Mouse (Mus musculus) forebrain, embryonic 14.5 days (tissue): ENCODE results near the gene Gins2. TPM values are rescaled to one million over a fixed set of nuclear protein-coding genes. Genes with fewer than 3 reads are reported as not detected.

Source experiments
- ATAC-seq: fragments of 200-750 bp; cut with Nextera tagmentation; 2 replicates; pipeline ENCODE4 v1.8.0; 2017; ENCODE audit warnings: mild to moderate bottlenecking, moderate library complexity
- DNase-seq: peaks from one replicate; pipeline ENCODE4 v3.0.0-alpha.2; 2015; ENCODE audit warnings: low spot score
- H3K27ac ChIP-seq: fragments of 300-500 bp; sonication (generic); 2 replicates; pipeline ENCODE4 v1.5.1; 2014; ENCODE audit warnings: low read depth, mild to moderate bottlenecking, control low read depth, low read length, moderate library complexity
- H3K27me3 ChIP-seq: fragments of 300-500 bp; sonication (generic); replicated peaks from 2 replicates; pipeline ENCODE4 v1.6.1; 2014; ENCODE audit warnings: low read length, control low read depth, mixed read lengths; ENCODE audit not compliant: control insufficient read depth, insufficient read depth
- H3K36me3 ChIP-seq: fragments of 300-500 bp; sonication (generic); 2 replicates; pipeline ENCODE4 v1.6.1; 2014; ENCODE audit warnings: low read length, control low read depth; ENCODE audit not compliant: control insufficient read depth, insufficient read depth
- H3K4me1 ChIP-seq: fragments of 300-500 bp; sonication (generic); 2 replicates; pipeline ENCODE4 v1.6.1; 2014; ENCODE audit warnings: antibody characterized with exemption, low read length, control low read depth; ENCODE audit not compliant: control insufficient read depth, insufficient read depth
- H3K4me2 ChIP-seq: fragments of 300-500 bp; sonication (generic); 2 replicates; pipeline ENCODE4 v1.6.1; 2014; ENCODE audit warnings: mild to moderate bottlenecking, control low read depth, low read length
- H3K4me3 ChIP-seq: fragments of 300-500 bp; sonication (generic); 2 replicates; pipeline ENCODE4 v1.5.1; 2014; ENCODE audit warnings: low read depth, low read length, control low read depth
- H3K9ac ChIP-seq: fragments of 300-500 bp; sonication (generic); 2 replicates; pipeline ENCODE4 v1.6.1; 2014; ENCODE audit warnings: mild to moderate bottlenecking, low read length, control low read depth, moderate library complexity
- H3K9me3 ChIP-seq: fragments of 300-500 bp; sonication (generic); replicated peaks from 2 replicates; pipeline ENCODE4 v1.6.1; 2016; ENCODE audit warnings: low read length, control low read depth, mixed read lengths; ENCODE audit not compliant: control insufficient read depth
- WGBS: fragments of 180-500 bp; shearing (Covaris S2); extraction: QIAGEN DNeasy Blood & Tissue Kit; methylation state at CpG from one replicate; pipeline ENCODE4 v1.1.7; 2014; 5-methylcytosine and 5-hydroxymethylcytosine counted together
- polyA plus RNA-seq: library from polyadenylated mRNA; unstranded; fragments of >200 nt; fragmentation: Nextera tagmentation; extraction: Ambion mirVana; gene quantifications from 2 replicates; pipeline ENCODE4 v1.2.1, GENCODE M21; 2014

The Gins2 gene
- polyA plus RNA-seq, 1 experiment from 2014 or later = 44.1 TPM

DNA sequence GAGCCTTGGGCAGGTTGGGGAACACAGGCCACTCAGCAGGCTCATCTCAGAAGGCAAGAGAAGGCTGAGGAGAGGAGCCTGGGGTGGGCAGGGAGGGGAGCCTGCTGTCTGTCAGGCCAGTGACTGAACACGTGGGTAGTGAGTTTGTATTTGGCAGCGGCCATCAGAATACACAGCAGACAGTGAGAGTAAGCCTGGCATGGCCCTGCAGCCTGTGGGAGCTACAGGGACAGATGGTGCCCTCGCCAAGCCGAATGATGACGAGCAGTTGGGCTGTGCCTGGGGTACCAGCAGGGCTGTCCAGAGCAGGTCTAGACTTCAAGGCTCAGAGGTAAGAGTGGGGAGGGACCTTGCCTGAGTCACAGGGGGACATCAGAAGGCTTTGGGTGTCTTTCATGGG is 38.2 kb upstream of the Gins2 start:
- H3K9ac ChIP-seq = no peak overlapping the region
- ATAC-seq = no peak
- DNase-seq = peak; percentile 37
- H3K36me3 ChIP-seq = no peaks in the 10 kb centered on the region
- no peak overlapping the region for H3K4me3 ChIP-seq
- H3K9me3 ChIP-seq = no peaks in the 10 kb centered on the region
- 64% methylated on average over 5 of the region's 5 CpGs for WGBS
- H3K27ac ChIP-seq = no peak overlapping the region
- 0 out of 2 replicates have a peak, but pooled peaks cover 3% of the 10 kb centered on the region for H3K27me3 ChIP-seq
- H3K4me2 ChIP-seq = no peak overlapping the region
- H3K4me1 ChIP-seq = no peaks in the 10 kb centered on the region

DNA sequence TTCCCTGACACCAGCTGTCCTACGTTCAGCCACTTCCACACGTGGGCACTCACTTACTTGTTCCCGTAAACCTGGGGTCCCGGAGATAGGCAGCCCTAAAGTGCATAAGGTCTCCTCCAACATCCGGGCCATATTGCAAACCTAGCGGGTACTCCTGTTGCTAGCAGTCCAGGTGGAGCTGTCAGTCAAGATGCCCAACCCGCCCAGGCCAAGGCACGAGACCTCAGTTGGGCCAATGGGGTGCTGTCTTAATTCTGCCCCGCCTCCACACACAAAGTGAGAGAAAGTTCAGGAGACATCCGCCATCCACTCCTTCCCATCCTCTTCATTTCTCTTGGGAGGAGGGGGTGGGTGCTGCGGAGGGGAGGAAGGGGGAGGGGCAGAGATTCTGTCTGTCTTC is 37.4 kb upstream of the Gins2 start:
- WGBS = 65% methylated on average over 11 of the region's 11 CpGs
- no peak overlapping the region for H3K27ac ChIP-seq
- no peak for ATAC-seq

DNA sequence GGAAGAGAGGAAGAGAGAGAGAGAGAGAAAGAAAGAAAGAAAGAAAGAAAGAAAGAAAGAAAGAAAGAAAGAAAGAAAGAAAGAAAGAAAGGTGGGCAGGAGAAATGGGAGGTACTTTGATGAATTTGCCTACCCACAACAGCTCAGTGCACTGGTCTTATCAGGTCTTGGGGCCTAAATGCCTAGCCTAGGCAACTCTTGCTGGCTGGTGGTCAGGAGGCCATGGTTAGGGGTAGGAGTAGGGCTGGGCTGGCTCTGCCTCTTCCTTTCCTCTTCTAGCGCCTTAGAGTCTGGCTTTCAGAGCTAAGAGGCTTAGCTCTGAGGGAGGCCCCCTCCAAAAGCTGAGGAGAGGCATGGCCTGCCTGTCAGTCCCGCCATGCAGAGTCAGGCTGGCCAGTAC is 34.5 kb upstream of the Gins2 start:
- Histone ChIP-seq H3K27ac (no peak overlapping the region), H3K4me3 (no peak overlapping the region), H3K27me3 (no peaks in the 10 kb centered on the region), H3K36me3 (no peaks in the 10 kb centered on the region), H3K9ac (no peak overlapping the region), H3K4me2 (no peak overlapping the region), H3K4me1 (0 out of 2 replicates have a peak, but pooled peaks cover 3% of the 10 kb centered on the region), H3K9me3 (no peaks in the 10 kb centered on the region)
- WGBS = 18% methylated on average over 2 of the region's 2 CpGs
- DNase-seq (no peak), ATAC-seq (no peak)

More for the DNA sequence above, 37.4 kb upstream of the Gins2 start:
- H3K27me3 ChIP-seq = no peaks in the 10 kb centered on the region
- no peaks in the 10 kb centered on the region for H3K36me3 ChIP-seq
- no peak overlapping the region for H3K4me2 ChIP-seq
- no peaks in the 10 kb centered on the region for H3K9me3 ChIP-seq
- 0 out of 2 replicates have a peak, but pooled peaks cover 3% of the 10 kb centered on the region for H3K4me1 ChIP-seq
- H3K9ac ChIP-seq = no peak overlapping the region
- no peak overlapping the region for H3K4me3 ChIP-seq
- DNase-seq = no peak

DNA sequence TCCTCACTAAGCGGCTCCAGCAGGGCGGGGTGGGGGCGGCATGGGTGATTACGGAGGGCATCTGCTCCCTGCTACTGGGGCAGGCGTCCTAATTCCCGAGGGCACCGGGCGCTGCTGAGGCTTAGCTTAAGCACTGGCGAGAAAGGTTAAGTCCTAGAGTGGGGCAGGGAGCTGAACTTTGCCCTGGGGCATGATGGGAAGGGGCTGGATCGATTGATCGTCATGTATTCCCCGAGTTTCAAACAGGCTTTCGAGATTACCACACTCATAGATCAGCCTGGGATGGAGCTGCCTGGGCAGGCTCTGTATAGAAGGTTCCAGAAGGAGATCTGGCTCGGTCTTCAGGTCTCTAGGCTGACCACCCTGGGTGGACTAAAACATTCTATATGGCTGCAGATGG is 33.1 kb upstream of the Gins2 start:
- Histone ChIP-seq H3K4me3 (no peak overlapping the region), H3K4me2 (no peak overlapping the region), H3K9me3 (no peaks in the 10 kb centered on the region), H3K27me3 (no peaks in the 10 kb centered on the region), H3K36me3 (no peaks in the 10 kb centered on the region), H3K9ac (no peak overlapping the region), H3K4me1 (peaks cover 5% of the 10 kb centered on the region; the same call in 1 of the 2 replicates), H3K27ac (no peak overlapping the region)
- ATAC-seq = no peak
- 72% methylated on average over 14 of the region's 14 CpGs for WGBS
- DNase-seq = no peak

DNA sequence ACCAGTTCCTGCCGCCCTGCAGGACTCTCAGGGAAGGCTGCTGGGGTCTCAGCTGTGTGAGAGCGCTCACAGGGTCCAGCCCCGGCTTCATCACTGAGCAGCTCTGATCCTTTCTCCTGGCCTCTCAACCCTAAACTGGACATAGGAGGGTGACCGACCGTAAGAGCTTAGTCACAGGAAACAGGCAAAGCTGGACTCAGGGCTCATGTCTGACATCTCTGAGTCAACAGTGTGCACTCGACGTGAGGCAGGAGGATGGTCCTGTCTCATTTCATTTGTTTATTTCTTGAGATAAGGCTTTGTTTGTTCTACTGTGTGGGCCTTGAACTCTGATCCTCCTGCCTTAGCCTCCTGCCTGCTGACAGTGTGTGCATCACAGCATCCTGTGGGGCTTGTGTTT is 31.3 kb upstream of the Gins2 start:
- Histone ChIP-seq H3K27ac (no peak overlapping the region), H3K9me3 (no peaks in the 10 kb centered on the region), H3K4me1 (peaks cover 10% of the 10 kb centered on the region; the same call in 1 of the 2 replicates), H3K9ac (no peak overlapping the region), H3K36me3 (no peaks in the 10 kb centered on the region), H3K4me3 (no peak overlapping the region), H3K27me3 (no peaks in the 10 kb centered on the region), H3K4me2 (no peak overlapping the region)
- DNase-seq (no peak), ATAC-seq (no peak)
- WGBS = 56% methylated on average over 7 of the region's 7 CpGs

DNA sequence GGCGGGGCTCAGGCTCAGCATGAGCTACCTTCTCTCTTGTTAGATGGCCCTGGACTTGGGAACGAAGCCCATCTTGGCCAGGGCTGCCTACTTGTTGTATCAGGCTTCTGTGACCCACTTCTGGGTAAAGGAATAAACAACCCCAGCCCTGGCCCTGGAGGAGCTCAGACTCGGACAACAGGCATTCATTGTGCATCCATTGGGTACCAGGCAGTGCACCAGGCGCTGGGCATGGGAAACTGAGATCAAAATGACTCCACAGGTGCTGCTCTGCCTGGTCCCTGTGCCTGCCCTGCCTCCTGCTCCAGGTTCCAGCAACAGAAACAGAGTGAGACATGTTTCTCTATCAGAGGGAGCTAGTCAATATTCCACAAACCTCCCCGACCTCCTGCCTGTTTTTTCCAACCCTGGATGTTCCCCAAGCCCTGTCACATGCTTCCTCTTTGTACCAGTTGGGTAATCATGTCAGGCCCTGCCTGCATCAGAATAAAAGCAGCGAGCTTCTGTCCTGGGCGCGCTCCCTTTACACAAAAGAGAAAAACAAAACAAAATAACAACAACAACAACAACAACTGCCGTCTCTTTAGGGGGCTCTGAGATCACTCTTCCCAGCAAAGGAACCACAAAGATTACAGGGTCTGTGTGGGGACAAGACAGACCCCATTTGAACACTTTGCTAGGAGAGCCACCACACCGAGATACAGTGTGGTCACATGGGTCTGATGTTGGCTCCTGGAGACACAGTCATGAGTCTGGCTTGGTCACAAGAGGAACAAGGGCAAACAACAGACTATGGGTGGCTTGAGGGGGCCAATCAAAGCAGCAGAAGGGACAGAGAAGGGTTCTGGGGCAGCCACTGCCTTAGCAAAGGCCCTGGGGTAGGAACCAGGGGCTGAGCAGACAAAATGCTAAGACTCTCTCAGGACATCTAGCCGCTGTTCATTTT is 30.4 kb upstream of the Gins2 start:
- Histone ChIP-seq H3K36me3 (no peaks in the 10 kb centered on the region), H3K9me3 (no peaks in the 10 kb centered on the region), H3K9ac (no peak overlapping the region), H3K4me3 (no peak overlapping the region), H3K27ac (no peak overlapping the region), H3K27me3 (no peaks in the 10 kb centered on the region), H3K4me2 (no peak overlapping the region), H3K4me1 (peaks cover 10% of the 10 kb centered on the region; the same call in 1 of the 2 replicates)
- no peak for ATAC-seq
- DNase-seq = no peak
- WGBS = 72% methylated on average over 11 of the region's 11 CpGs

DNA sequence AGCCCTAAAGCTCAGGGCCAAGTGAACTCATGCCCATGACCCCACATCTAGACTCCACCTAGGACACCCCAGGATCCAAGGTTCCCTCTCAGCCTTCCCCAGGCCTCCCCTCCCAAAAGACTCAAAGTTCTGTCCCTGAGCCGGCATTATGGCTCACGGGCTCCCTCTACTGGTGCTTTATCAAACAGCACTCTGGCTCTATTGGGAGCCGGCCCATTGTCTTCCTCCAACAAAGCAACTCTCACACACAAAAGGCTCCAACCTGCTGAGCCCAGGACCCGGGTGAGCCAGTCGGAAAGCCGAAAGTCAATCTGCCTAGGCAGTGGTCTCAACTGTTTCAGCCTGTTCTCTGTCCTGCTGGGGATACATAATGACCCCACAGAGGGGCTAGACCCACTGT is 29.0 kb upstream of the Gins2 start:
- WGBS = 0% methylated on average over 6 of the region's 6 CpGs
- peaks cover 10% of the 10 kb centered on the region; the same call in 1 of the 2 replicates for H3K4me1 ChIP-seq
- peak; percentile 51 for ATAC-seq
- peak overlapping the region; percentile 43; the same call in 1 of the 2 replicates for H3K9ac ChIP-seq
- peak; percentile 86 for DNase-seq
- peak overlapping the region; percentile 33; the same call in 1 of the 2 replicates for H3K4me2 ChIP-seq
- H3K9me3 ChIP-seq = no peaks in the 10 kb centered on the region
- no peaks in the 10 kb centered on the region for H3K36me3 ChIP-seq
- no peaks in the 10 kb centered on the region for H3K27me3 ChIP-seq
- H3K4me3 ChIP-seq = no peak overlapping the region
- peak overlapping the region; percentile 54; the same call in 1 of the 2 replicates for H3K27ac ChIP-seq

DNA sequence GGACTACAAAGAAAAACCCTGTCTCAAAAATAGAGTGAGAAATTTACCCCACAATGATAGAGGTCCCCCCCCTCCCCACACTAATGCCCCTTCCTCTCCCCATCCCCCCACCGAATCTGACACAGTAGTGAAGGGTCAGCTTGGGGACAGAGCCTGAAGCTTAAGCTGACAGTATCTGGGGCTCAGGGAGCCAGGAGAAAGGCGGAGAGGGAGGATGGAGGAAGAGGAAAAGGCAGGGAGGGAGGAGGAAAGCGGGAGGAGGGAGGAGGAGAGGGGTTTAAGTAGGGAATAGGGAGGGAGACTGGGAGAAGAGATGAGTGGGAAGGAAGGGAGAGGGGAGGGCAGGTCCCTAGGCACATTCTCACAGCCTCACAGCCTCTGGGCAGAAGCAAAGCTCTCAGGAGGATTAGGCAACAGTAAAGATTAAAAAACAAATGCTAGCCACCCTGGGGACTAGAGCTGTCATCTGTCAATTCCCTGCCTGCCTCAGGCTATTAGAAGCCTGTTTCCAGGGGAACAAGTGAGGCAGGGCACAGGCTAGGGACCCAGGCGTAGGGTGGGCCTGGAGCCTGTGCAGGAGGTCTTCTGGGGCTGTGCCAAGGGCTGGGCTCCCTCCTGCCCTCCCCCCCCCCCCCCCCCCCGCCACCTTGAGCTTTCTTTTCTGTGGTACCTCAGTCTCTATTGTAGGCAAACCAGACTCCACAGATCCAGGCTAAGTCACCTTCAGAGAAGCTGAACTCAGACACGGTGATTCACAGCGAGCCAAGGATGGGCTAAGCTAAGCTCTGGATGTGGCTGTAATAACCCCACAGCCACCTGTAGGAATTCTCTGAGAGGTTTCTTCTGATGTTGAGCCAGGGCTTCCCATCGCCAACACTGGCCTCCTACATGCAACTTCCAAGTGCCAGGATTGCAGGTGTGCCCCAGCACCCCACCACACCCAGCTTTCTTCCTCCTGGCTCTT is 27.8 kb upstream of the Gins2 start:
- H3K4me3 ChIP-seq = no peak overlapping the region
- H3K27ac ChIP-seq = peak overlapping the region; percentile 58
- H3K36me3 ChIP-seq = no peaks in the 10 kb centered on the region
- H3K9ac ChIP-seq = peak overlapping the region; percentile 26; the same call in 1 of the 2 replicates
- peaks cover 10% of the 10 kb centered on the region; the same call in 1 of the 2 replicates for H3K4me1 ChIP-seq
- ATAC-seq = peak; percentile 57
- H3K9me3 ChIP-seq = no peaks in the 10 kb centered on the region
- no peak overlapping the region for H3K4me2 ChIP-seq
- 13% methylated on average over 7 of the region's 8 CpGs for WGBS
- DNase-seq = peak; percentile 67
- H3K27me3 ChIP-seq = no peaks in the 10 kb centered on the region
